Mouse (Mus musculus) lung, embryonic 14.5 days (tissue): Measurements from ENCODE around the gene Lrch3. TPM values are rescaled to one million over a fixed set of nuclear protein-coding genes. Genes with fewer than 3 reads are reported as not detected.
A peak's percentile ranks its signal among the peaks of the same experiment; 100 is the strongest.
"Not testable (repeated sequence)": the region's sequence is repeated elsewhere in the genome, so short reads cannot be mapped to it uniquely, and the experiment has no call there.

Source experiments
- ATAC-seq: fragments of 200-750 bp; cut with Nextera tagmentation; 2 replicates; pipeline ENCODE4 v1.8.0; 2017; ENCODE audit warnings: mild to moderate bottlenecking, moderate TSS enrichment, moderate library complexity; ENCODE audit not compliant: insufficient read depth
- DNase-seq: peaks from one replicate; pipeline ENCODE4 v3.0.0-alpha.2; 2015
- H3K27ac ChIP-seq: fragments of 300-500 bp; sonication (generic); 2 replicates; pipeline ENCODE4 v1.5.1; 2014; ENCODE audit warnings: low read depth, mild to moderate bottlenecking, moderate library complexity
- H3K27me3 ChIP-seq: fragments of 300-500 bp; sonication (generic); 2 replicates; pipeline ENCODE4 v1.6.1; 2014; ENCODE audit warnings: low read length, control low read depth; ENCODE audit not compliant: insufficient read depth
- H3K36me3 ChIP-seq: fragments of 300-500 bp; sonication (generic); 2 replicates; pipeline ENCODE4 v1.6.1; 2014; ENCODE audit warnings: control low read depth; ENCODE audit not compliant: insufficient read depth
- H3K4me1 ChIP-seq: fragments of 300-500 bp; sonication (generic); 2 replicates; pipeline ENCODE4 v1.6.1; 2014; ENCODE audit warnings: antibody characterized with exemption, control low read depth; ENCODE audit not compliant: insufficient read depth
- H3K4me2 ChIP-seq: fragments of 300-500 bp; sonication (generic); 2 replicates; pipeline ENCODE4 v1.6.1; 2014; ENCODE audit warnings: mild to moderate bottlenecking
- H3K4me3 ChIP-seq: fragments of 300-500 bp; sonication (generic); 2 replicates; pipeline ENCODE4 v1.5.1; 2014; ENCODE audit warnings: low read depth, low read length
- H3K9ac ChIP-seq: fragments of 300-500 bp; sonication (generic); 2 replicates; pipeline ENCODE4 v1.6.1; 2014
- H3K9me3 ChIP-seq: fragments of 300-500 bp; sonication (generic); 2 replicates; pipeline ENCODE4 v1.6.1; 2016; ENCODE audit warnings: low read depth, low read length, control low read depth
- CTCF ChIP-seq: IDR thresholded peaks from 2 replicates; pipeline ENCODE4 v1.5.1; 2016; ENCODE audit warnings: antibody characterized with exemption, low read depth
- WGBS: fragments of 180-500 bp; shearing (Covaris S2); extraction: QIAGEN DNeasy Blood & Tissue Kit; methylation state at CpG from one replicate; pipeline ENCODE4 v1.1.7; 2014; 5-methylcytosine and 5-hydroxymethylcytosine counted together
- polyA plus RNA-seq: library from polyadenylated mRNA; unstranded; fragments of >200 nt; fragmentation: Nextera tagmentation; extraction: Ambion mirVana; gene quantifications from 2 replicates; pipeline ENCODE4 v1.2.1, GENCODE M21; 2014

Gene Lrch3
- 26.6 and 26.9 TPM in 2 replicates for polyA plus RNA-seq

- DNase-seq (peak; percentile 96), ATAC-seq (peak; percentile 96)
- Histone ChIP-seq H3K4me3 (peak within 1 kb of the TSS; percentile 95), H3K4me2 (peak within 1 kb of the TSS; percentile 80), H3K9ac (peak within 1 kb of the TSS; percentile 95), H3K36me3 (no peaks in the 10 kb centered on the region), H3K4me1 (0 out of 2 replicates have a peak, but pooled peaks cover 6% of the 10 kb centered on the region), H3K27ac (peak within 1 kb of the TSS; percentile 89), H3K9me3 (no peaks in the 10 kb centered on the region), H3K27me3 (no peaks in the 10 kb centered on the region)
- TF ChIP-seq CTCF, result no peak
- under 1% methylated on average over 80 of the region's 85 CpGs for WGBS
Measured at GRCm38 (mm10) chr16:32913937-32914881, at the start of gene Lrch3. Gene Lrch3 (plus strand): TSS chr16:32914100.

GRCm38 (mm10) chr16:32865401-32865800 lies 48.5 kb upstream of the Lrch3 start:
- Histone ChIP-seq H3K9me3 (no peaks in the 10 kb centered on the region), H3K4me3 (no peak overlapping the region), H3K27ac (no peak overlapping the region), H3K9ac (no peak overlapping the region), H3K4me2 (no peak overlapping the region), H3K27me3 (no peaks in the 10 kb centered on the region), H3K36me3 (no peaks in the 10 kb centered on the region; the same call in 1 of the 2 replicates), H3K4me1 (peaks cover 6% of the 10 kb centered on the region; the same call in 1 of the 2 replicates)
- WGBS, result 89% methylated on average over 4 of the region's 4 CpGs
- TF ChIP-seq CTCF, result no peak
- DNase-seq, result no peak
- no peak for ATAC-seq

- ATAC-seq, result no peak
- no peak overlapping the region for H3K27ac ChIP-seq
Measured at GRCm38 (mm10) chr16:32866713-32867112, 47.2 kb upstream of the Lrch3 start.

GRCm38 (mm10) chr16:32867919-32868552 lies 45.9 kb upstream of the Lrch3 start:
- H3K9ac ChIP-seq, result peak overlapping the region; percentile 74
- H3K27me3 ChIP-seq, result no peaks in the 10 kb centered on the region
- peaks cover 6% of the 10 kb centered on the region; the same call in 1 of the 2 replicates for H3K4me1 ChIP-seq
- ATAC-seq (peak; percentile 99), DNase-seq (peak; percentile 93)
- peak overlapping the region; percentile 86 for H3K4me2 ChIP-seq
- no peaks in the 10 kb centered on the region for H3K9me3 ChIP-seq
- TF ChIP-seq CTCF, result no peak
- WGBS, result under 1% methylated on average over 35 of the region's 35 CpGs
- H3K27ac ChIP-seq, result peak overlapping the region; percentile 58; the same call in 1 of the 2 replicates
- H3K36me3 ChIP-seq, result no peaks in the 10 kb centered on the region; the same call in 1 of the 2 replicates
- peak overlapping the region; percentile 83 for H3K4me3 ChIP-seq

More at GRCm38 (mm10) chr16:32866713-32867112, 47.2 kb upstream of the Lrch3 start:
- Histone ChIP-seq H3K9me3 (no peaks in the 10 kb centered on the region), H3K4me3 (no peak overlapping the region), H3K36me3 (no peaks in the 10 kb centered on the region; the same call in 1 of the 2 replicates), H3K9ac (no peak overlapping the region; the same call in none of the 2 replicates), H3K4me2 (peak overlapping the region; percentile 86), H3K27me3 (no peaks in the 10 kb centered on the region), H3K4me1 (peaks cover 6% of the 10 kb centered on the region; the same call in 1 of the 2 replicates)
- no peak for DNase-seq
- TF ChIP-seq CTCF, result no peak
- 81% methylated on average over 5 of the region's 5 CpGs for WGBS

DNA sequence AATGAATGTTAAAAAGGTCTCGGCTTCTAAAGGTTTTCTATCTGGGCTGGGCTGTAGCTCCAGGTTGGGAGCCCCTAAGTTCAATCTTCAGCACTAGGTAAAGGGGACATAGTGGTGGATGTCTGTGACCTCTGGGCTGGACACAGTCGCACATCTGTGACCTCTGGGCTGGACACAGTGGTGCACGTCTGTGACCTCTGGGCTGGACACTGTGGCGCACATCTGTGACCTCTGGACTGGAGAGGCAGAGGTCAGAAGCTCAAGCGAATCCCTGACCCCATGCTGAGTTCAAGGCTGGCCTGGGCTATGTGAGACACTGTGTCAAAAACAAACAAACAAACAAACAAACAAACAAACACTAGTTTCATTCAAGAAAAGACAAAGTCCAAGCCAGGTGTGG lies 43.7 kb upstream of the Lrch3 start:
- no peak overlapping the region for H3K4me2 ChIP-seq
- DNase-seq (no peak), ATAC-seq (no peak)
- no peaks in the 10 kb centered on the region for H3K9me3 ChIP-seq
- no peak overlapping the region for H3K9ac ChIP-seq
- H3K36me3 ChIP-seq, result no peaks in the 10 kb centered on the region
- H3K4me1 ChIP-seq, result peaks cover 6% of the 10 kb centered on the region; the same call in 1 of the 2 replicates
- 64% methylated on average over 5 of the region's 5 CpGs for WGBS
- no peak overlapping the region for H3K4me3 ChIP-seq
- H3K27me3 ChIP-seq, result no peaks in the 10 kb centered on the region
- TF ChIP-seq CTCF, result no peak
- H3K27ac ChIP-seq, result no peak overlapping the region

- no peak overlapping the region for H3K4me2 ChIP-seq
- no peak overlapping the region for H3K9ac ChIP-seq
- no peak for TF ChIP-seq CTCF
- no peaks in the 10 kb centered on the region for H3K36me3 ChIP-seq
- no peaks in the 10 kb centered on the region for H3K9me3 ChIP-seq
- no peak for DNase-seq
- H3K4me1 ChIP-seq, result peaks cover 4% of the 10 kb centered on the region; the same call in 1 of the 2 replicates
- 41% methylated on average over 3 of the region's 3 CpGs for WGBS
- ATAC-seq, result no peak
- no peak overlapping the region for H3K4me3 ChIP-seq
- no peak overlapping the region for H3K27ac ChIP-seq
- H3K27me3 ChIP-seq, result no peaks in the 10 kb centered on the region
Measured at GRCm38 (mm10) chr16:32873366-32873765, 40.5 kb upstream of the Lrch3 start.

- not testable (repeated sequence) for H3K4me1 ChIP-seq, H3K27me3 ChIP-seq, ATAC-seq, H3K27ac ChIP-seq, H3K4me2 ChIP-seq, H3K9ac ChIP-seq, H3K9me3 ChIP-seq, DNase-seq, H3K4me3 ChIP-seq, H3K36me3 ChIP-seq
- 54% methylated on average over 1 of the region's 1 CpGs for WGBS
Measured at GRCm38 (mm10) chr16:32875281-32875680, 38.6 kb upstream of the Lrch3 start.
